Mouse (Mus musculus): ENCODE measurements around the gene Gm42421. TPM values are rescaled to one million over a fixed set of nuclear protein-coding genes. Genes with fewer than 3 reads are reported as not detected.

Gm42421 gene
- polyA plus RNA-seq, 1 experiment from 2014 or later = 0.39 TPM

- Histone ChIP-seq H3K27ac (no peak overlapping the region), H3K36me3 (ENCODE audit: inconsistent target) (peaks cover 13% of the 10 kb centered on the region; the same call in 1 of the 2 replicates), H3K4me3 (ENCODE audit: inconsistent target) (no peak overlapping the region), H3K79me2 (ENCODE audit: inconsistent target) (peaks cover under 1% of the 10 kb centered on the region; the same call in 1 of the 2 replicates)
- WGBS (ENCODE audit: missing documents) = 96% methylated on average over 3 of the region's 3 CpGs
Measured at GRCm38 (mm10) chr5:143918120-143918519, 9.9 kb upstream of the Gm42421 start.

GRCm38 (mm10) chr5:143924781-143925452 lies 3.1 kb upstream of the Gm42421 start:
- 94% methylated on average over 6 of the region's 6 CpGs for WGBS (ENCODE audit: missing documents)
- Histone ChIP-seq H3K27ac (no peak overlapping the region), H3K4me3 (ENCODE audit: inconsistent target) (no peak overlapping the region), H3K79me2 (ENCODE audit: inconsistent target) (no peaks in the 10 kb centered on the region), H3K36me3 (ENCODE audit: inconsistent target) (peaks cover 41% of the 10 kb centered on the region; the same call in 1 of the 2 replicates)

DNA sequence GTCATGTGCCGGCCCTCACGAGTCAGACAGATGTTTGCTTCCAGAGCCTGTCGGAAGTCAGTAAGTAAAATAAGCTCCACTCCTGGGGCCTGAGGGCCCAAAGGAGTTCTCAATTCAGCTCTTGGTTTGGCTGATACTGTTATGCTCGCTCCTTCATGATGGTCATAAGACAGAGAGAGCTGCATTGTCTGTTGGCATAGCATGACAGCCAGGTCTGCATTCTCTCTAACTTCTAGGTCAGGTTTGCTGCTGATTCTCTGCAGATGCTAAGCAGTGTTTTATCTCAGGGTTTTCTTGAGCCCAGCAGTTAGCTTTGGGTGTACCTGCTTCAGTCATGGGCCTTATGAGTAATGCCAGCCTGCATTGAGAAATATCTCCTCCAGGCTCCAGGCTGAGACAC lies 1.3 kb downstream of the Gm42421 start:
- H3K36me3 ChIP-seq (ENCODE audit: inconsistent target) = peaks cover 45% of the 10 kb centered on the region; the same call in 1 of the 2 replicates
- WGBS (ENCODE audit: missing documents) = 99% methylated on average over 4 of the region's 4 CpGs
- no peaks in the 10 kb centered on the region for H3K79me2 ChIP-seq (ENCODE audit: inconsistent target)
- H3K4me3 ChIP-seq (ENCODE audit: inconsistent target) = no peak overlapping the region
- H3K27ac ChIP-seq = no peak overlapping the region

DNA sequence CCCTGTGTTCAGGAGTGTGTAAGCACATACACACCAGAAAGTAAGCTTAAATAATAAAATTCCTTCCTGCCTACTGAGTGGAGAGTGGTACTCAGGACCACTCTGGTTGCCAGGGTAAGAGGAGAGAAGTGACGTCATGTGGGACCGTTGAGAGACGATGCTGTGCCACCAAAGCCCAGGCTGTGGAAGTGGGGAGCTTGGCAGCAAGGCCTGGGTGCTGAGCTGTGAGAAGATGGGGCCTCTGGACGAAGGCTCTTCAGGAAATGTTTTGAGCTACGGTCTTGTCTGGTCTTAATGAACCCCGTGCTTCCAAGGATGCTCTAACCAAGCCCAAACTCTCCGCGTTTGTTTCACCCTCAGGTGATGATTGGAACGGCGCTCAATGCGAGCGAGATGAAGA lies 2.7 kb downstream of the Gm42421 start:
- 94% methylated on average over 12 of the region's 12 CpGs for WGBS (ENCODE audit: missing documents)
- H3K36me3 ChIP-seq (ENCODE audit: inconsistent target) = peaks cover 31% of the 10 kb centered on the region; the same call in 1 of the 2 replicates

GRCm38 (mm10) chr5:143931863-143932580 lies 4.0 kb downstream of the Gm42421 start:
- Histone ChIP-seq H3K79me2 (ENCODE audit: inconsistent target) (no peaks in the 10 kb centered on the region), H3K4me3 (ENCODE audit: inconsistent target) (no peak overlapping the region), H3K36me3 (ENCODE audit: inconsistent target) (peaks cover 25% of the 10 kb centered on the region; the same call in 1 of the 2 replicates), H3K27ac (no peak overlapping the region)
- WGBS (ENCODE audit: missing documents) = 89% methylated on average over 6 of the region's 6 CpGs

More for the DNA sequence above, 2.7 kb downstream of the Gm42421 start:
- H3K79me2 ChIP-seq (ENCODE audit: inconsistent target) = no peaks in the 10 kb centered on the region
- H3K4me3 ChIP-seq (ENCODE audit: inconsistent target) = no peak overlapping the region
- no peak overlapping the region for H3K27ac ChIP-seq

DNA sequence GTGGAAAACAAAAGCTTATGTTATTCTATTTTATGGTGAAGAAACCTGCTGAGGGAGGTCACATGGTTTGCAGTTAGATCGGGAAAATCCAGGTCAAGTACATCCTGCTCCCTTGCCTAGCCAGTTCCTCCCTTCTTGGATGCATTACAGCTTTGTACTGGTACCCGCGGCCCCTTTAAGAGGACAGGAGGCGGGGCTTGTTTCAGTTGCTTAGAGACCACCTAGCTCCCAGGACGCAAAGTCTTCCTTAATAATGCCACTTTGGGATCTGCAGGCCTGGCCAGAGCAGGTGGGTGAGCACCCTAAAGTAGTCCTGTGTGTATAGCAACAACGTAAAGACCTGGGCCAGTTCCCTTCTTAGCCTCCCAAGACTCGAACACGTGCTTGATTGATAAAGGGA lies 4.9 kb downstream of the Gm42421 start, which contains the start of gene Rsph10b:
TSS of gene Rsph10b (plus strand) at position 205 of the 400 bp plus-strand sequence.
- 66% methylated on average over 8 of the region's 8 CpGs for WGBS (ENCODE audit: missing documents)
- Histone ChIP-seq H3K4me3 (ENCODE audit: inconsistent target) (no peak within 1 kb of the TSS), H3K27ac (no peak within 1 kb of the TSS), H3K79me2 (ENCODE audit: inconsistent target) (no peaks in the 10 kb centered on the region), H3K36me3 (ENCODE audit: inconsistent target) (peaks cover 25% of the 10 kb centered on the region; the same call in 1 of the 2 replicates)

DNA sequence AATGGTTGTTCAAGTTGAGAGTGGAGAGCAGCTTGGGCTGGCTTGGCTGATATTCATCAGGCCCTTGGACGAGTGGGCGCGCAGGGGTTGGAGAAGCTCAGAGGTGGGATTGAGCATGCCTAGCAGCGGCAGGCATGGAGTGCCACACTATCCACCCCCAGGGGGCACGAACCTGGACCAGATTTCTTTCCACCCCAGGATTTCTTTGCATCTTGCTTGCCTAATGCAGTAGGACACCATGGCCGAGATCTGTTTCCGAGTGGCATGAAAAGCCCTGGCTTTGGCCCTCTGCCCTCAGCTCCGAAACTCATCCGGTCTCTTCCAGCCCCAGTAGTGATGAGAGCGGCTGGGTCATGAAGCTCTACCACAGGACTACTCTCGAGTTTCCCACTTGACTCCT lies 5.4 kb downstream of the Gm42421 start:
- WGBS (ENCODE audit: missing documents) = 94% methylated on average over 10 of the region's 11 CpGs
- H3K4me3 ChIP-seq (ENCODE audit: inconsistent target) = no peak overlapping the region
- no peaks in the 10 kb centered on the region for H3K79me2 ChIP-seq (ENCODE audit: inconsistent target)
- H3K36me3 ChIP-seq (ENCODE audit: inconsistent target) = peaks cover 21% of the 10 kb centered on the region; the same call in 1 of the 2 replicates
- no peak overlapping the region for H3K27ac ChIP-seq

- Histone ChIP-seq H3K79me2 (ENCODE audit: inconsistent target) (no peaks in the 10 kb centered on the region), H3K36me3 (ENCODE audit: inconsistent target) (peaks cover 16% of the 10 kb centered on the region; the same call in 1 of the 2 replicates), H3K27ac (no peak overlapping the region), H3K4me3 (ENCODE audit: inconsistent target) (no peak overlapping the region)
- WGBS (ENCODE audit: missing documents) = 80% methylated on average over 1 of the region's 1 CpGs
Measured at GRCm38 (mm10) chr5:143933875-143934274, 5.9 kb downstream of the Gm42421 start.

GRCm38 (mm10) chr5:143936156-143936555 lies 8.2 kb downstream of the Gm42421 start:
- no peaks in the 10 kb centered on the region for H3K79me2 ChIP-seq (ENCODE audit: inconsistent target)
- WGBS (ENCODE audit: missing documents) = 86% methylated on average over 9 of the region's 9 CpGs

DNA sequence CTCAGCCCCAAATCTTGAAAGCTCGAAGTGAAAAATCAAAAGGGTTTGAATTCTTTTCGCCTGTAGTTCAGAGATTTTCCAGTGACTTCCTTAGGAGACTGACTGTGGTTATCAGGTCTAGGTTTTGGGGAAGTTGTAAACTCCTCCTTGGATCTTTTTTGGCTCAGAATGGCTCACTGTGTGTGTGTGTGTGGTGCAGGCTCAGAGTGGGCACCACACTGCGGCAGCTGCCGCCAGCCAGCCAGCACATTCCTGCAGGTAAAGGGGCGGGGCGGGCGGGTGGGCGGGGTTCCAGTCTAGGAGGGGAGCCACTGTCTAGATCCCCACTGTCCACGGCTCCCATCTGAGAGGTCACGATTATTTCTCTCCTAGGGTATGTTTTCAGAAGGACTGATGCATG lies 13.6 kb downstream of the Gm42421 start:
- no peak overlapping the region for H3K4me3 ChIP-seq (ENCODE audit: inconsistent target)
- no peak overlapping the region for H3K27ac ChIP-seq
- 29% methylated on average over 10 of the region's 10 CpGs for WGBS (ENCODE audit: missing documents)
- H3K79me2 ChIP-seq (ENCODE audit: inconsistent target) = no peaks in the 10 kb centered on the region
- no peaks in the 10 kb centered on the region for H3K36me3 ChIP-seq (ENCODE audit: inconsistent target)

More at GRCm38 (mm10) chr5:143936156-143936555, 8.2 kb downstream of the Gm42421 start:
- Histone ChIP-seq H3K4me3 (ENCODE audit: inconsistent target) (no peak overlapping the region), H3K36me3 (ENCODE audit: inconsistent target) (no peaks in the 10 kb centered on the region), H3K27ac (no peak overlapping the region)

GRCm38 (mm10) chr5:143943231-143944125 lies 15.5 kb downstream of the Gm42421 start:
- 91% methylated on average over 14 of the region's 14 CpGs for WGBS (ENCODE audit: missing documents)
- H3K27ac ChIP-seq = no peak overlapping the region
- H3K4me3 ChIP-seq (ENCODE audit: inconsistent target) = no peak overlapping the region
- no peaks in the 10 kb centered on the region for H3K79me2 ChIP-seq (ENCODE audit: inconsistent target)
- H3K36me3 ChIP-seq (ENCODE audit: inconsistent target) = no peaks in the 10 kb centered on the region

DNA sequence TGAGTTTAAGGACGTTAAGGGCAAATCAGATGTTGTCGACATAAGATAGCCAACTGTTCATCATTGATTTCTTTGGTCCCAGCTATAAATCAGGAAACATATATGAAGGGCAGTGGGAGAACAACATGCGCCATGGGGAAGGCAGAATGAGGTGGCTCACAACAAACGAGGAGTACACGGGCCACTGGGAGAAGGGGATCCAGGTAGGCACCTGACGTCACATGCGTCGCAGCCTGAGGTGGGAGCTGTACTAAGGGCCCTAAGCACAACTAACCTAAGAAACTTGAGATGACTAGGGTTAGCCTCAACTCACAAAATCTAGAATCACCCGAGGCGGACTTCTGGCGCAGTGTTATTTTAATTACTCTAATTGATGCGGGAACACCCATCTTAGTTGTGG lies 20.4 kb downstream of the Gm42421 start:
- no peak overlapping the region for H3K4me3 ChIP-seq (ENCODE audit: inconsistent target)
- no peak overlapping the region for H3K27ac ChIP-seq
- H3K79me2 ChIP-seq (ENCODE audit: inconsistent target) = no peaks in the 10 kb centered on the region
- 94% methylated on average over 11 of the region's 12 CpGs for WGBS (ENCODE audit: missing documents)
- no peaks in the 10 kb centered on the region for H3K36me3 ChIP-seq (ENCODE audit: inconsistent target)

DNA sequence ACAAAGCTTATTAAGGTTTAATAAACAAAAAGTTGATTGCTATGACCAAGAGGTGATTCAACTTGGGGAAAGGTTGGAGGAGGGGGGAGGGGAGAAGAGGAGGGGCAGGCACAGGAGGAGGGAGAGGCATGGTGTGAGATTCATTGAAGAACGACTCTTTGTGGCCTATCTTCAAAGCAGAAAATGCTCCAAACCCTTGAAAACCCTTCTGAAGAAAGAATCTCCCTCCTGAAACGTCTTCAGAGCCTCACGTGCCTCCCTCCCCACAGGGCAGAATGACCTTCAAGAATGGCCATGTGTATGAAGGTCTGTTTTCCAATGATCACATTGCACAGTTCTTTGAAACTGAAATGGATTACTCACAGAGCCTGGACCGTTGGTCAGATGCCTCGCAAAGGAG lies 22.0 kb downstream of the Gm42421 start:
- 65% methylated on average over 5 of the region's 5 CpGs for WGBS (ENCODE audit: missing documents)
- no peaks in the 10 kb centered on the region for H3K79me2 ChIP-seq (ENCODE audit: inconsistent target)
- no peak overlapping the region for H3K27ac ChIP-seq
- no peak overlapping the region for H3K4me3 ChIP-seq (ENCODE audit: inconsistent target)
- H3K36me3 ChIP-seq (ENCODE audit: inconsistent target) = no peaks in the 10 kb centered on the region

GRCm38 (mm10) chr5:143957101-143957500 lies 29.1 kb downstream of the Gm42421 start:
- H3K36me3 ChIP-seq (ENCODE audit: inconsistent target) = no peaks in the 10 kb centered on the region
- WGBS (ENCODE audit: missing documents) = 89% methylated on average over 6 of the region's 6 CpGs
- H3K27ac ChIP-seq = no peak overlapping the region
- H3K79me2 ChIP-seq (ENCODE audit: inconsistent target) = no peaks in the 10 kb centered on the region
- no peak overlapping the region for H3K4me3 ChIP-seq (ENCODE audit: inconsistent target)

All from macrophage (primary cell).